Mouse (Mus musculus) hindbrain, embryonic 16.5 days (tissue): ENCODE measurements around the gene Rfc4. TPM values are rescaled to one million over a fixed set of nuclear protein-coding genes. Genes with fewer than 3 reads are reported as not detected.

Source experiments
- ATAC-seq: fragments of 200-750 bp; cut with Nextera tagmentation; 2 replicates; pipeline ENCODE4 v1.8.0; 2017; ENCODE audit warnings: moderate TSS enrichment, moderate library complexity
- H3K27ac ChIP-seq: fragments of 300-500 bp; sonication (generic); 2 replicates; pipeline ENCODE4 v1.5.1; 2014; ENCODE audit warnings: low read depth, mild to moderate bottlenecking, control low read depth, low read length, moderate library complexity
- H3K27me3 ChIP-seq: fragments of 300-500 bp; sonication (generic); replicated peaks from 2 replicates; pipeline ENCODE4 v1.6.1; 2014; ENCODE audit warnings: low read length; ENCODE audit not compliant: control insufficient read depth, insufficient read depth
- H3K36me3 ChIP-seq: fragments of 300-500 bp; sonication (generic); 2 replicates; pipeline ENCODE4 v1.6.1; 2014; ENCODE audit warnings: mild to moderate bottlenecking, low read length, moderate library complexity, mixed read lengths; ENCODE audit not compliant: control insufficient read depth, insufficient read depth
- H3K4me1 ChIP-seq: fragments of 300-500 bp; sonication (generic); 2 replicates; pipeline ENCODE4 v1.6.1; 2014; ENCODE audit warnings: low read depth, low read length; ENCODE audit not compliant: control insufficient read depth, insufficient read depth
- H3K4me2 ChIP-seq: fragments of 300-500 bp; sonication (generic); 2 replicates; pipeline ENCODE4 v1.6.1; 2014; ENCODE audit warnings: mild to moderate bottlenecking, low read length, control low read depth, moderate library complexity
- H3K4me3 ChIP-seq: fragments of 300-500 bp; sonication (generic); 2 replicates; pipeline ENCODE4 v1.5.1; 2014; ENCODE audit warnings: mild to moderate bottlenecking, low read length, control low read depth, moderate library complexity
- H3K9ac ChIP-seq: fragments of 300-500 bp; sonication (generic); 2 replicates; pipeline ENCODE4 v1.6.1; 2014; ENCODE audit warnings: low read depth, mild to moderate bottlenecking, control low read depth, low read length, moderate library complexity
- H3K9me3 ChIP-seq: fragments of 300-500 bp; sonication (generic); 2 replicates; pipeline ENCODE4 v1.6.1; 2014; ENCODE audit warnings: mild to moderate bottlenecking, low read length, moderate library complexity; ENCODE audit not compliant: control insufficient read depth
- WGBS: fragments of 180-500 bp; shearing (Covaris S2); extraction: QIAGEN DNeasy Blood & Tissue Kit; methylation state at CpG from one replicate; pipeline ENCODE4 v1.1.7; 2014; 5-methylcytosine and 5-hydroxymethylcytosine counted together
- polyA plus RNA-seq: library from polyadenylated mRNA; unstranded; fragments of >200 nt; fragmentation: Nextera tagmentation; extraction: Ambion mirVana; gene quantifications from 2 replicates; pipeline ENCODE4 v1.2.1, GENCODE M21; 2015

The Rfc4 gene
- polyA plus RNA-seq, 1 experiment from 2014 or later = 38.5 TPM

DNA sequence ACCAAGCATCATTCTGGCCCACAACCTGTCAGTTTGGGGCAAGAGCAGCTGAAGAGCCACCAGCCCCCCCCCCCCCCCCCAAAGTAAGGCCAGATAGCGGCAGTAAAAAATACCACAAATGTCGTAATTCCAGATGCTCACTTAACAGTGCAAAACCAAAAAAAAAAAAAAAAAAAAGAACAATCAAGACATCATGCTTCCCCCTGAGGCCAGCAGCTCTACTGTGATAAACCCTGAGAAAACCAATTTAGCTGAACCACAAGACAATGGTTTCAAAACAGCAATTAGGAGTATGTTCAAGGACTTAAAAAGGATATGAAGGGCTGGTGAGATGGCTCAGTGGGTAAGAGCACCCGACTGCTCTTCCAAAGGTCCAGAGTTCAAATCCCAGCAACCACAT is 34.6 kb upstream of the Rfc4 start:
- Histone ChIP-seq H3K9me3 (no peaks in the 10 kb centered on the region), H3K27ac (no peak overlapping the region), H3K9ac (no peak overlapping the region), H3K4me2 (no peak overlapping the region), H3K4me3 (no peak overlapping the region), H3K27me3 (no peaks in the 10 kb centered on the region), H3K36me3 (no peaks in the 10 kb centered on the region), H3K4me1 (no peaks in the 10 kb centered on the region)
- WGBS = 89% methylated on average over 3 of the region's 3 CpGs
- ATAC-seq = no peak

GRCm38 (mm10) chr16:23159749-23160148 is 32.2 kb upstream of the Rfc4 start:
- Histone ChIP-seq H3K9me3 (no peaks in the 10 kb centered on the region), H3K9ac (no peak overlapping the region), H3K27ac (no peak overlapping the region), H3K4me2 (no peak overlapping the region), H3K4me3 (no peak overlapping the region), H3K27me3 (no peaks in the 10 kb centered on the region), H3K36me3 (no peaks in the 10 kb centered on the region), H3K4me1 (no peaks in the 10 kb centered on the region)
- 71% methylated on average over 2 of the region's 2 CpGs for WGBS
- ATAC-seq = no peak

DNA sequence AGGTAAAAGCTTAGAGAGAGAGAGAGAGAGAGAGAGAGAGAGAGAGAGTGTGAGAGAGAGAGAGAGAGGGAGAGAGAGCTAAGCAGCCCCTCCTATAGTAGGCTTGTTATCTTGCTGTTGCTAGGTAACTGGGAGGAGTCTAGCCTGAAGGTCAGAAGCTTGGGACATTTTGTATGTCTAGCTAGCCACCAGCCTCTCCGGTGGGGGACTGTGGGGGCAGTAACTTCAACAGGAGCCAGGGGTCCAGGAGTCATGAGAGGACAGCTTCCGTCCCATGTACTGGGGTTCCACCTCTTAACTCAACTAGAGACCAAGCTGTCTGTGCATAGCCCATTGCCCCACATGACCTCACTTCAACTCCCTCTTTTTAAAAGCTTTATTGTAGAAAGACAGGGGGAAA is 31.4 kb upstream of the Rfc4 start:
- Histone ChIP-seq H3K27me3 (no peaks in the 10 kb centered on the region), H3K9ac (no peak overlapping the region), H3K36me3 (no peaks in the 10 kb centered on the region), H3K4me3 (no peak overlapping the region), H3K4me1 (no peaks in the 10 kb centered on the region), H3K9me3 (no peaks in the 10 kb centered on the region), H3K27ac (no peak overlapping the region), H3K4me2 (no peak overlapping the region)
- no peak for ATAC-seq
- WGBS = 68% methylated on average over 2 of the region's 2 CpGs

GRCm38 (mm10) chr16:23158292-23158691 is 30.8 kb upstream of the Rfc4 start:
- ATAC-seq = no peak
- WGBS = 93% methylated on average over 7 of the region's 7 CpGs

GRCm38 (mm10) chr16:23157013-23157412 is 29.5 kb upstream of the Rfc4 start:
- 95% methylated on average over 13 of the region's 13 CpGs for WGBS
- H3K9ac ChIP-seq = no peak overlapping the region
- ATAC-seq = no peak
- H3K4me1 ChIP-seq = no peaks in the 10 kb centered on the region
- no peaks in the 10 kb centered on the region for H3K9me3 ChIP-seq
- no peaks in the 10 kb centered on the region for H3K36me3 ChIP-seq
- no peak overlapping the region for H3K4me3 ChIP-seq
- no peaks in the 10 kb centered on the region for H3K27me3 ChIP-seq
- no peak overlapping the region for H3K4me2 ChIP-seq
- H3K27ac ChIP-seq = no peak overlapping the region

More at GRCm38 (mm10) chr16:23158292-23158691, 30.8 kb upstream of the Rfc4 start:
- H3K4me1 ChIP-seq = no peaks in the 10 kb centered on the region
- no peaks in the 10 kb centered on the region for H3K27me3 ChIP-seq
- H3K9me3 ChIP-seq = no peaks in the 10 kb centered on the region
- H3K36me3 ChIP-seq = no peaks in the 10 kb centered on the region
- H3K4me2 ChIP-seq = no peak overlapping the region
- no peak overlapping the region for H3K27ac ChIP-seq
- no peak overlapping the region for H3K4me3 ChIP-seq
- no peak overlapping the region for H3K9ac ChIP-seq

GRCm38 (mm10) chr16:23154261-23154660 is 26.7 kb upstream of the Rfc4 start:
- H3K9me3 ChIP-seq = no peaks in the 10 kb centered on the region
- no peak overlapping the region for H3K9ac ChIP-seq
- no peak overlapping the region for H3K27ac ChIP-seq
- H3K4me1 ChIP-seq = no peaks in the 10 kb centered on the region
- H3K4me3 ChIP-seq = no peak overlapping the region
- whole genome bisulfite sequencing = 87% methylated on average over 5 of the region's 5 CpGs
- H3K36me3 ChIP-seq = no peaks in the 10 kb centered on the region
- no peak overlapping the region for H3K4me2 ChIP-seq
- H3K27me3 ChIP-seq = no peaks in the 10 kb centered on the region
- ATAC-seq = no peak

- H3K27ac ChIP-seq = no peak overlapping the region
- H3K4me2 ChIP-seq = no peak overlapping the region
- ATAC-seq = 0 out of 2 replicates have a peak, but pooled peaks have one; percentile 65
- H3K27me3 ChIP-seq = no peaks in the 10 kb centered on the region
- 22% methylated on average over 2 of the region's 2 CpGs for WGBS
- H3K36me3 ChIP-seq = no peaks in the 10 kb centered on the region
- no peak overlapping the region for H3K4me3 ChIP-seq
- no peaks in the 10 kb centered on the region for H3K4me1 ChIP-seq
- no peaks in the 10 kb centered on the region for H3K9me3 ChIP-seq
- no peak overlapping the region for H3K9ac ChIP-seq
Observed at GRCm38 (mm10) chr16:23151423-23151822, 23.9 kb upstream of the Rfc4 start.

DNA sequence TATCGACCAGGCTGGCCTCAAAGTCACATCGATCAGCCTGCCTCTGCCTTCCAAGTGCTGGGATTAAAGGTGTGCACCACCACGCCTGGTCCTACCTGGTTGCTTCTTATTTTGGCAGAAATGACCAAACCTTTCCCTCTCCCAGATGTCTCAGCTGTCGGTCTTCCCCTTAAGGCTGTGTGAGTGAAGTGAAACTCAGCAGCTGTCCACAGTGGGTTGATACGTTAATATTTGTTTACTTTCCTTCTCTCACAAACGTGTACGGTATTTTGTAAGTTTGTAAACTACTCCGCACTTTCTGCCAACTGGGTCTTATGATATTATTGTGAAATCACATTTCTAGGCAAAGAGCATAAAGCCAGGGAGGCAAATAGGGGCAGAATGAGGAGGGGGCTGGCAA is 21.9 kb upstream of the Rfc4 start:
- 90% methylated on average over 8 of the region's 8 CpGs for WGBS
- H3K4me3 ChIP-seq = no peak overlapping the region
- no peak overlapping the region for H3K27ac ChIP-seq
- no peaks in the 10 kb centered on the region for H3K27me3 ChIP-seq
- no peak overlapping the region for H3K4me2 ChIP-seq
- ATAC-seq = no peak
- no peak overlapping the region for H3K9ac ChIP-seq
- no peaks in the 10 kb centered on the region for H3K36me3 ChIP-seq
- H3K4me1 ChIP-seq = no peaks in the 10 kb centered on the region
- H3K9me3 ChIP-seq = no peaks in the 10 kb centered on the region

- ATAC-seq = no peak
- H3K4me3 ChIP-seq = no peak overlapping the region
- no peak overlapping the region for H3K27ac ChIP-seq
- H3K9ac ChIP-seq = no peak overlapping the region
- no peaks in the 10 kb centered on the region for H3K36me3 ChIP-seq
- 92% methylated on average over 2 of the region's 2 CpGs for WGBS
- no peaks in the 10 kb centered on the region for H3K9me3 ChIP-seq
- H3K27me3 ChIP-seq = no peaks in the 10 kb centered on the region
- no peaks in the 10 kb centered on the region for H3K4me1 ChIP-seq
- no peak overlapping the region for H3K4me2 ChIP-seq
Observed at GRCm38 (mm10) chr16:23148936-23149335, 21.4 kb upstream of the Rfc4 start.

DNA sequence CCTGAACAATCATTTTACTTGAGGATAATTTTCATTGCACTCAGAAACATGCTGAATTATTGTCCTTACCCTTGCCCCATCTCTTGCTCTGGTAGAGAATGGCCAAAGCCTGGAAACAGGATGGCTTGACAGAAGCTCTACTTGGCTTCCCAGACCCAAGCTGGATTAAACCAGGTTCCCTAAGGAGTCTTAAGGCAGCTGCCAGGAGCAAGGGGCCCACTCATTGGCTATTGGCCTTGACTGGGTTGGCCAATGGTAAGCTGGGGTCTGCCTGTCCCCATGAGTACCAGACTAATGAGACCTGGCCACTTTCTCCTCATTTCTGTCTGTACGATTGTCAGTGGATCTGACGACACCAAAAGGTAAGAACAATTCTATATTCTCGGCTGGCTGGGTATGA is 18.7 kb upstream of the Rfc4 start, which contains the start of gene Adipoq:
Adipoq (plus strand) TSS at position 257 of the 400 bp plus-strand sequence.
- no peak for ATAC-seq
- H3K4me1 ChIP-seq = no peaks in the 10 kb centered on the region
- H3K9ac ChIP-seq = no peak within 1 kb of the TSS
- no peak within 1 kb of the TSS for H3K27ac ChIP-seq
- H3K27me3 ChIP-seq = no peaks in the 10 kb centered on the region
- WGBS = 92% methylated on average over 3 of the region's 3 CpGs
- no peak within 1 kb of the TSS for H3K4me3 ChIP-seq
- no peaks in the 10 kb centered on the region for H3K36me3 ChIP-seq
- no peaks in the 10 kb centered on the region for H3K9me3 ChIP-seq
- H3K4me2 ChIP-seq = no peak within 1 kb of the TSS
